Mouse (Mus musculus) telencephalon, adult 2 months (tissue): ENCODE measurements around the gene Nav2.

Experiments used
- DNase-seq: peaks from one replicate; pipeline ENCODE4 v3.0.0-alpha.2; 2011; ENCODE audit warnings: low read depth, low spot score

The Nav2 gene

DNA sequence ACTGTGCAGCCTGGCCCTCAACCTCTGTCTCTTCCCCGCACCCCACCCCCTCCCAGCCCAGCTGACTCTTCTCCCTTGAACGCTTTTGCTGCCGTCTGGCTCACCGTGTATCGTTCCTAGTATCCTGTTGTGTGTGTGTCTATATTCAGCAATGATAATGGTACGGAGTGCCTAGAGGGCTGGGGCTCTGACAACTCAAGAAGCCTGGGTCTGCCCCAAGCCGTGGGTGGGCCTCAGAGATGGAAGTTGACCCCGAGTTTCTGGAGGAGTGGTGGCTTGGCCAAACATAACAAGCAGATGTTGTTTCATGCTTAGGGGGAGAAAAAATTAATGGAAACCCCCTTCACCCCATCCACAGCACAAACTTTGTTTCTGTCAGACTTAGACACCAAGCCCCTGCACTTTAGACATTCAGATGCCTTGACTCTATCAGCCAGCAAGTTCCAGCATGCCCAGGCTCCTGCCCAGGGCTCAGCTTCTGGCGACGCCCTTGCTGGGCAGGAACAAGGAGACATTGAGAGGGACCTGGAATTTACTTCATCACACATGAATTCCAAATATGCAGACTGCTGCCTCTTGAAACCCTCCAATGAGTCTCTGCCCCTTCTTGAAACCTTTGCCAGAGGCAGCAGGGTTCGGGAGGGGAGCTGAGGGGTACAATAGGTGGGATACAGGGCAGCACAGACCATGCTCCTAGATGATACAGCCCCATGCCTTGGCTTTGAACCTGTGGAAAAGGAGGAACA, 644.9 kb downstream of the Nav2 start:
- DNase-seq, result no peak

GRCm38 (mm10) chr7:49558240-49558640, 649.7 kb downstream of the Nav2 start:
- no peak for DNase-seq

DNA sequence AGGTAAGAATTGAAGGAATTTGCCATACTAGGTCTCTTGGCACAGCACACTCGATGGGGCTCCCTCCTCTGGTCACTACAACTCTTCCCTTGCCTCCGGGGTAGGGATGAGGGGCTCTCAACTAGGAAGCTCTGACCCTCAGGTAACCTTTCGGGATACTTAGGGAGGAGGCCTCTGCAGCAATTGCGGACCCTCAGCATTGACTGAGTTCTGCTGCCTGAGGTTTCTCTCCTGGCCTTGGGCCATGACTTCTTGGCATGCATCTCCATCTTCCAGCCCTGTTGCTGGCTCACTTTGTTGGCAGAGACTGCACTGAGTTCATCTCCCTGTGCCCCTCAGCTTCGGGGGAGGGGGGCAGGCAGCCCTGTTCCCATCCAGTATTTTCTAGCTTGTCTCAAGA, 650.4 kb downstream of the Nav2 start:
- no peak for DNase-seq

- DNase-seq, result no peak
Observed at GRCm38 (mm10) chr7:49560012-49560411, 651.5 kb downstream of the Nav2 start.

- no peak for DNase-seq
Observed at GRCm38 (mm10) chr7:49562404-49562803, 653.9 kb downstream of the Nav2 start.

DNA sequence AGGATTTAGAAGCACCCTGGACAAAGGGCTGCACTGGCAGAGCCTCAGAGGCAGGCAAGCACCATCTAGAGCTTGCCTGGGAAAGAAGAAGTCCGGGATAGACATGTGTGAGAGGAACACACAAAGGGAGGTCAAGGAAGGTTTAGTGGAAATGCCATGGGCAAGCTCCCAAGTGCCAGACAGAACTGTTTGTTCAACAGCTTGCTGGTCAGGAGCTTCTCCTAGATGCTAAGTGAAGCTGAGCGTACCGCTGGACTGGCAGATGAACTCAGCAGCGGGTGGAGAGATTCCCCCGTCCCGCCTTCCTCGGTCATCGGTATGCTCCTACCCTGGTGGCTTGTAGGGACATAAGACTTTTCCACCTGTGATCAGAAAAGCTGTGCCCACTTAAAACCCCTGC, 654.3 kb downstream of the Nav2 start:
- no peak for DNase-seq

- DNase-seq, result no peak
Observed at GRCm38 (mm10) chr7:49565084-49565483, 656.6 kb downstream of the Nav2 start.

DNA sequence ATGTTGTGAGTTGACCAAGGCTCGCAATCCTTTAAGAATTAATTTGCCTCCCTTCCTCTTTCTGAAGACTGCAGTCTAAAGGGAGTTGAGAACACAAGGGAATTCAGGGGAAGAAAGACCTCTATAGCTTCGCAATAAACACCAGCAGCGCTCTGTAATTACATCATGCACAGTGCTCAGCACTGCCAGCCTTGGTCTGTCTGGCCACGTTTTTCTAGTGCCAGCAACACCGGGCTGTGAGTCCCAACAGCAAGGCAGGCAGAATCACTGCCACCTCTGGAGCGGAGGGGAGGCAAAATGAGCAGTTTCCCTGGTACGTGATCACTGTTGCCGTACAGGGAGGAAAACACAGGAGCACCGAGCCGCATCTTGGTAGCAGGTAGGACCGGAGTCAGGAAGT, 657.3 kb downstream of the Nav2 start:
- DNase-seq, result no peak

DNA sequence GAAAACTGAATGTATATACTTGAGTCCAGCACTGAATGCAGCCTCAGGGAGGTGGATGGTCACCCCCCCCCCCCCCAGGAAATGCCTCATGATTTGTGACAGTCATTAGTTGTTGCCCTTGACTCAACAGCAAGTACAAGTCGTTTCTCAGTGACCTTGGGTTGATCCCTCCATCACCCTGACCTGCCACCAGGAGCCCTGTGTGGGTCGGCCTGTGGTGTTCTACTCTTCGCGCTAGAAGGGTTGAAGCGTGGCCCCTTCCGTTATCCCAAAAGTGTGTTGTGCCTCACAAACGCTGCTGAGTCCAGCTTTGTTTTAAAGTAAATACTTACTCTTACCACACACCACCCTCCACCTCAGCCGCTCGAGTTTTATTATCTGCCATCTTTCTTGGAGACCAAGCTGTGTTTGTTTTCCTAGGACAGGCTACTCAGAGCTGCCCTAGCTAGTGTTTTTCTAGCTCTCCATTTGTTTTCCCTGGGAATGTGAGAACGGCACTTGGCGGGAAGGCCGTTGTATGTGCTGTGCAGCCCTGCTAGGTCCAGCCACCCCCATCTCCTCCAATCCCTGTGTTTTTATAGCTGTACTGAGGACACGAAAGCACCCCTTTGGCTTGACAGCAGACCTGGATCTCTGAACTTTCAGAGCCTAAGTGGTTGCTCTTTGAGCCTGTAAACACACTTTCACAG, 659.0 kb downstream of the Nav2 start:
- no peak for DNase-seq

DNA sequence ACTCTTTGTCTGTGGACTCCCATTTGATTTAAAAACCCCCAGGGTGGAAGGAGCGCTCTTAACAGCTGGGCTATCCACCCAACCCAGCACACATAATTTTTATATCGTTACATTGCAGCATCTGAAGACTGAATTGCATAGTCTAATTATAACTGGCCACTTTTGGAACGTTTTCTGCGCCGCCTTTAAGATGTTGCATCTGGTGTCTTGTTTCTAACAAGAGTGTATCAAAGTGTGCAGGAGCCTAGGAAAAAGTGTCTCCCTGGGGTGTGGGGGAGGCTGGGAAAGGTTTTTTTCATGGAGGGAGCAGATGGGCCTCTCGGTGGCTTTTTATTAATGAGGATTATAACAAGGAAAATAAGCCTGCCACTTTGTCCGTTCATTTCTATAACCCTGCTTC, 661.1 kb downstream of the Nav2 start:
- DNase-seq, result peak; percentile 92

GRCm38 (mm10) chr7:49571606-49572005, 663.1 kb downstream of the Nav2 start:
- DNase-seq, result no peak

GRCm38 (mm10) chr7:49575226-49575625, 666.7 kb downstream of the Nav2 start:
- DNase-seq, result peak; percentile 69

DNA sequence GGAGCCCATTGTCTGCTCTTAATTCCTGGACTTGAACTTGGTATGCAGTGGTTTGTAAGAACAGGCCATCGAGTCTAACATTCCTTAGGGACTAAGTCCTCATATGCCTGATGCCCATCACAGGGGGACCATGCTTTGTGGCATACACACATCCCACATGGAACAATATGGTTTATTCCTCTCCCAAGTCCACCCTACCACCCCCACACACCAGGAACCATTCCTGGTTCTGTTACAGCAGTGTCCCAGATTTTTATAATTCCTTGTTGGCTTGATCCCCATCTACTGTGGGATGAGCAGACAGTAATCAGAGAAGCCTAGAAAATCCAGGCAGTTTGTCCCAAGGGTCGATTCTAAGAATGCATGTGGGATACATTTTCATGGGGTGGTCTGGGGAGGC, 668.6 kb downstream of the Nav2 start:
- no peak for DNase-seq

DNA sequence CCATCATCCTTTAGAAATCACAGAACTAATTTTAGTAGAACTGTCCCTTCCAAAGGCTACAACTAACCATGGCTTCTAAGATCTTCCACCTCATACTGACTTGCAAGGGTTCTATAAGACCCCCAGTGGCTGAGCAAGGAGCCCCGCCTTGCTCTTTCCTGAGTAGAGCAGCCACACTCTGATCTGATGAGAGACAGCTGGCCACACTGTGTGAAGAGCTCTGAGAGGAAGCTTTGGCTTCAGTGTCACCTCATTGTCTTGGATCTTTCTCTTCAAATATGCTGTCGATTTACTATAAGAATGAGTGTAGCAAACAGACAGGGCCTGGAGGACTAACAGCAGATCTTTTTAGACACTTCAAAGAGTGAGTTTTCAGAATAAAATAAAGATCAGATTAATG, 673.4 kb downstream of the Nav2 start:
- no peak for DNase-seq

DNA sequence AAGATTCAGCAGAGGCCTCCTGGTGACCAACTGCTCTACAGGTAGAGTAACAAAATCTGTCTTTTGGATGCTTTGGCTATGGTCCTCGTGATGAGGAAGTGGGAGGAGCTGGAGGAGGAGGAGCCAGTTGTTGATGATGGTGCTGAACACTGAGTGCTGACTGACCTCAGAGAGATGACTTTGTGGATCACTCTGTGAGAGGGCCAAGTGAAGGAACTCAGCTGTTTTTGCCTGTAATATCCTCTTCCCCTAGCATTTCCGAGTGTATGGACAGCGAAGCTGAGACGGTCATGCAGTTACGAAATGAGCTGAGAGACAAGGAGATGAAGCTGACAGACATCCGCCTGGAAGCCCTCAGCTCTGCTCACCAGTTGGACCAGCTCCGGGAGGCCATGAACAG, 674.0 kb downstream of the Nav2 start:
- no peak for DNase-seq

DNA sequence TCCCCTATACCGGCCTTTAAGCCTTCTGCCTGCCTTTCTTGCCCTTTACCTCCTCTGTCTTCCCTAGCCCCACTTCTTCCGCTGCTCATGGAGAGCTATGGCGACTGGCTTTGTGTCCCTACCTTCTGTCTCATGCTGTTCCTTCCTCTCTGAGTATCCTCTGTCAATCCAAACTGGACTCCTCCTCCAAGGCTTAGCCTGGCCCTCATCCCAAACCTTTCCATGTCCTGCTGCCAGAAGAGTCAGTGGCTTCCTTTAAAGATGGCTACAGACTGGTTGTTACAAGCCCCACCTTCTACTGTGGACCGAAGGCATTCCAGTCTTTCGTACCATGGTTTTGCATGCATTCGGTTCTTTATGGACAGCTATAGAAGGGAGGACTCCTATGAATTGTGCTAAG, 674.7 kb downstream of the Nav2 start:
- DNase-seq, result no peak

DNA sequence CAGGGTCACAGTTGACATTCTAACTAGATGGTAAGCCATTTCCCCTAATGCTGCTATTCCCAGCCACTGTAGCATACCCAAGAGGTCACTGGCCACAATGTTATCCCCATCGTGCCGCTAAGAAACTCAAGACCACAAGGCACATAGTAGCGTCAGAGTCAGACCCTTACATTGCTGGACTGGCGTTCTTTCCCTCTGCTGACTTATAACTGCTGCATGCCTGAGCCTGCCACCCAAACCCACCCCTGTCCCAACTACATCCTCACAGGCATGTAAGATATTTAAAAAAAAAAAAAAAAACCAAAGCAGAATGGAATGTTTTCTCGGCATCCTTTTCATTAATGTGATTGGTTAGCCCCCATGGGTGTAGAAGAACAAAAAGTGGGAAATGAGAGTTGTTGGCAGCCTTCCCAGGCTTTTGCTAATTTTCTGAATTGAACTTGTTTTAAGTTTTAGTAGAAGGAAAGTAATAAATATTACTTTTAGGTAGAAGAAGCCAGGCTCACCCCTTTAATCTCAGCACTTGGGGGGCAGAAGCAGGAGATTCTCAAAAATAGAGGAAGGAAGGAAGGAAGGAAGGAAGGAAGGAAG, 678.1 kb downstream of the Nav2 start:
- DNase-seq, result no peak

GRCm38 (mm10) chr7:49589635-49590034, 681.1 kb downstream of the Nav2 start:
- no peak for DNase-seq

DNA sequence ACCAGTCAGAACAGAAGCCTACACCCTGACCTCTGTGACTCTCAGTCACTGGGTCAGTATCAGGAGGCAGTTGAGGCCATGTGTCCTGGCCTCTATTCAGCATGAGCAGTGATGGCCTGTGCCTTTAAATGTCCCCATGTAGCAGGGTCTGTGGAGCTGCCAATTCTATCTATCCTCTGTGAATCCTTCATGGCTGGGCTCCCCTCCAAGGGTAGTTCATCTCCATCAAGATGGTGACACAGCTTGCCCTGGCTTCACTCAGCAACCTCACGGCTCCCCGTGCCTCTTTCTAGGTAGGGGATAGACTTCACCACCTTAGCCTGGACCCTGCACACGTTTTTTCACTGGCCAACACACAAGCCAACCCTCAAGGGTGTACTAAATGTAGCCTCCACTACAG, 689.3 kb downstream of the Nav2 start:
- no peak for DNase-seq

DNA sequence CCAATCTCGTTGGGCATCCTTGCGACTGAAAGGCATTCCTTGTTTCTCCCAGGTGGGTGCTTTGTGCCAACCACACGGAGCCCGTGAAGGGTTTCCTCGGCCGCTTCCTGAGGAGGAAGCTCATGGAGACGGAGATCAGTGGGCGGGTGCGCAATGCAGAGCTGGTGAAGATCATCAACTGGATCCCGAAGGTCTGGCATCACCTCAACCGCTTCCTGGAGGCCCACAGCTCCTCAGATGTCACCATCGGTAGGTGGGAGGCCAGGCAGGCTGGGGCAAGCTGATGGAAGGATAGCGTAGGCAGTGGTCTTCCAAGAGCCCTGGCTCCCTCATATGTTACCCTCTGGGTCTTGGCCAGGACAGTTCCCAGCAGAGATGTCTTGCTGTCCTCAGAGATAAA, 689.7 kb downstream of the Nav2 start:
- DNase-seq, result no peak

- DNase-seq, result no peak
Observed at GRCm38 (mm10) chr7:49599950-49600349, 691.4 kb downstream of the Nav2 start.

DNA sequence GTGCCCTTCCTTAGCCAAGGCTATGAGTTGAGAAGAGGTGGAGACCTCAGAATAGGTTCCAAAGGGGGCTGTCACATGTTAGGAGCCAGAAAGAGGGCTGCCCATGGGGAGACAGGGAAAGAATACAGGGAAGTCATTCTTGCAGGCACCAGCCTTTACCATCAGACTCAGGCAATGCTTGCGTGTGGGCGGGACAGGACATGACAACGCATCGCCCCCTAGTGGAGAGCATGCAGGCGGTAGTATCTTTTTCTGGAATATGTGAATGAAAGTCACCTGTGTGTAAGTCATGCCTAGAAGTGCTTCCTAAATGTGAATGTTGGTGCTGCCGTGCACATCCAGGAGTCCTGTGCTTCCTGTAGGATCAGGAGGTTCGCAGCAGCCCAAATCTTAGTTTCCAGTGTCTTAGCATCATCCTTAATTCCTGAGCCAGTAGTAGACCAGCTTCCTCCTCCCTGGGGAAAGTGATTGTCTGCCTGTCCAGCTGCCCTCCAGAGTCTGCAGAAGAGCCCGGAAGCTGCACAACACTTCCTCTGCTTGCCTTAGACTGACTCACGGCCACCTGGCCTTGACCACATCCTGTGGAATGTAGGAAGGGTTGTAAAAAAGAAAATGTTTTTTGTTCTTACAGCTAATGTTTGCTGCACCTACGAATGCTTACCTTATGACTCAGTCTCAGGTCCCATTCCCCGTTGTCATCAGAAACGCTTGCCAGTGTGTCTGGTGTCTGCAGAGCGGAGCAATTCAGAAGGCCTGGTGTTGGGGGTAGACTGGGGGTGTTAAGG, 692.9 kb downstream of the Nav2 start:
- DNase-seq, result peak; percentile 83
